Mouse (Mus musculus): Measurements from ENCODE around the gene Tead1. TPM values are rescaled to one million over a fixed set of nuclear protein-coding genes. Genes with fewer than 3 reads are reported as not detected.

Gene Tead1
- 7.7 TPM for polyA plus RNA-seq (2015; fragmentation: Illumina TruSeq; extraction: RNeasy Lipid Tissue Mini Kit (QIAGEN cat#74804); ENCODE audit: insufficient read depth, low replicate concordance)

GRCm38 (mm10) chr7:112679171-112679512, at the start of gene Tead1:
Gene Tead1 (plus strand): TSS chr7:112679318.

GRCm38 (mm10) chr7:112953777-112954291, 274.7 kb downstream of the Tead1 start, which contains the start of gene Rassf10:
Gene Rassf10 (plus strand): TSS chr7:112953962.

Data from spleen, adult 10 weeks (tissue).